Mouse (Mus musculus) embryonic facial prominence, embryonic 10.5 days (tissue): ENCODE results near the gene Pla2g2e. TPM values are rescaled to one million over a fixed set of nuclear protein-coding genes. Genes with fewer than 3 reads are reported as not detected.
"Not testable (repeated sequence)": the region's sequence is repeated elsewhere in the genome, so short reads cannot be mapped to it uniquely, and the experiment has no call there.

Source experiments
- DNase-seq: peaks from one replicate; pipeline ENCODE4 v3.0.0-alpha.2; 2017; ENCODE audit warnings: low spot score
- H3K27ac ChIP-seq: fragments of 300-500 bp; sonication (generic); replicated peaks from 2 replicates; pipeline ENCODE4 v1.5.1; 2016; ENCODE audit warnings: mild to moderate bottlenecking
- H3K27me3 ChIP-seq: fragments of 300-500 bp; sonication (generic); replicated peaks from 2 replicates; pipeline ENCODE4 v1.6.1; 2016; ENCODE audit warnings: low read depth, mild to moderate bottlenecking; ENCODE audit not compliant: poor library complexity, severe bottlenecking
- H3K36me3 ChIP-seq: fragments of 300-500 bp; sonication (generic); replicated peaks from 2 replicates; pipeline ENCODE4 v1.6.1; 2016; ENCODE audit warnings: mild to moderate bottlenecking, moderate library complexity
- H3K4me1 ChIP-seq: fragments of 300-500 bp; sonication (generic); 2 replicates; pipeline ENCODE4 v1.6.1; 2016
- H3K4me3 ChIP-seq: fragments of 300-500 bp; sonication (generic); 2 replicates; pipeline ENCODE4 v1.5.1; 2016; ENCODE audit warnings: mild to moderate bottlenecking, moderate library complexity
- H3K9me3 ChIP-seq: fragments of 300-500 bp; sonication (generic); 2 replicates; pipeline ENCODE4 v1.6.1; 2016; ENCODE audit warnings: mild to moderate bottlenecking
- WGBS: fragments of 180-500 bp; shearing (Covaris S2); methylation state at CpG from one replicate; pipeline ENCODE4 v1.1.7; 2016; 5-methylcytosine and 5-hydroxymethylcytosine counted together
- polyA plus RNA-seq: library from polyadenylated mRNA; unstranded; fragments of >200 nt; fragmentation: Nextera tagmentation; extraction: Ambion mirVana; gene quantifications from 2 replicates; pipeline ENCODE4 v1.2.1, GENCODE M21; 2016

The Pla2g2e gene
- polyA plus RNA-seq, 1 experiment from 2014 or later, result not detected

- no peak for DNase-seq
- H3K4me3 ChIP-seq, result no peak overlapping the region
- H3K36me3 ChIP-seq, result no peaks in the 10 kb centered on the region
- H3K9me3 ChIP-seq, result no peaks in the 10 kb centered on the region
- H3K27ac ChIP-seq, result no peak overlapping the region
- peaks cover 24% of the 10 kb centered on the region; the same call in 1 of the 2 replicates for H3K4me1 ChIP-seq
- WGBS, result 36% methylated on average over 5 of the region's 5 CpGs
- 0 out of 2 replicates have a peak, but pooled peaks cover 2% of the 10 kb centered on the region for H3K27me3 ChIP-seq
These were observed 12.7 kb upstream of the Pla2g2e start for GRCm38 (mm10) chr4:138865092-138865491.

DNA sequence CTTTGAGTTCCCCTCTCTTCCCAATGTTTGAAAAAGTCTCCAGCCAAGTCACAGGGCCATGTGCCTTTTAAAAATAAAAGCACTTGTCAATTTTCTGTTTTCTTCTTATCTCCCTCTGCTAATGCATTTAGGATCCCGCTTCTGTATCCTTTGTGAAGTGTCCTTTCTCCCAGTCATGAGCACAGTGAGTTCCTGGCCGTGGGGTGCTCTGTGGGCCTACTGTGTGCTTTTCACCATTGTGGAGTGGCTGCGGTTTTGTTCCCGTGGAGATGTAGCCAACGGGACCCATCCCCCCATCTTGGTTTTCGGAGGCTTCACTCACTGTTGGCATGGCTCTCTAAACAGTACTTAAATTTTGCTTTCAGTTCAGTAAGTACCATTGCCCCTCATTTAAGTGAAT, 11.8 kb upstream of the Pla2g2e start:
- Histone ChIP-seq H3K4me1 (peaks cover 22% of the 10 kb centered on the region; the same call in 1 of the 2 replicates), H3K27me3 (no peaks in the 10 kb centered on the region), H3K4me3 (no peak overlapping the region), H3K36me3 (no peaks in the 10 kb centered on the region), H3K27ac (no peak overlapping the region), H3K9me3 (no peaks in the 10 kb centered on the region)
- 73% methylated on average over 6 of the region's 6 CpGs for WGBS
- no peak for DNase-seq

GRCm38 (mm10) chr4:138866413-138866812, 11.3 kb upstream of the Pla2g2e start:
- DNase-seq, result peak; percentile 73
- Histone ChIP-seq H3K36me3 (no peaks in the 10 kb centered on the region), H3K27me3 (no peaks in the 10 kb centered on the region), H3K4me3 (no peak overlapping the region), H3K4me1 (peaks cover 22% of the 10 kb centered on the region; the same call in 1 of the 2 replicates), H3K9me3 (no peaks in the 10 kb centered on the region), H3K27ac (no peak overlapping the region)
- 13% methylated on average over 7 of the region's 7 CpGs for WGBS

- no peaks in the 10 kb centered on the region for H3K27me3 ChIP-seq
- H3K36me3 ChIP-seq, result no peaks in the 10 kb centered on the region
- no peaks in the 10 kb centered on the region for H3K9me3 ChIP-seq
- H3K4me3 ChIP-seq, result no peak overlapping the region
- peaks cover 22% of the 10 kb centered on the region; the same call in 1 of the 2 replicates for H3K4me1 ChIP-seq
- peak; percentile 61 for DNase-seq
- whole genome bisulfite sequencing, result 37% methylated on average over 8 of the region's 8 CpGs
- H3K27ac ChIP-seq, result no peak overlapping the region
These were observed 9.1 kb upstream of the Pla2g2e start for GRCm38 (mm10) chr4:138868666-138869065.

GRCm38 (mm10) chr4:138873864-138874263, 3.9 kb upstream of the Pla2g2e start, which contains the start of gene Gm13030:
Gm13030 (minus strand) TSS chr4:138873964.
- no peaks in the 10 kb centered on the region for H3K36me3 ChIP-seq
- 89% methylated on average over 6 of the region's 6 CpGs for WGBS
- H3K4me1 ChIP-seq, result peaks cover 15% of the 10 kb centered on the region
- H3K4me3 ChIP-seq, result no peak within 1 kb of the TSS
- H3K9me3 ChIP-seq, result no peaks in the 10 kb centered on the region
- no peak within 1 kb of the TSS for H3K27ac ChIP-seq
- no peak for DNase-seq
- H3K27me3 ChIP-seq, result no peaks in the 10 kb centered on the region

DNA sequence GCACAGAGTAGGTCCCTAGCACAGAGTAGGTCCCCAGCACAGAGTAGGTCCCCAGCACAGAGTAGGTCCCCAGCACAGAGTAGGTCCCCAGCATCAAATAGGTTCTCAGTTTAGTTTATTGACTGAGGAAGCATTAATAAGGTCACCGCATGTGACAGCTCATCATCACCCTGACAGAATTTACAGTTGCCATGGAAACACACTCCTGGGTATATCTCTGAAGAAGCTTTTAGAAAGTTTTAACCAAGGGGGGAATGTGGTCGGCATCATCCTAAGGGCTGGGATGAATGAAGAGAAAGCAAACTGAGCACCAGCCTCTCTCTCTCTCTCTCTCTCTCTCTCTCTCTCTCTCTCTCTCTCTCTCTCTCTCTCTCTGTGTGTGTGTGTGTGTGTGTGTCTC, 2.5 kb upstream of the Pla2g2e start:
- H3K4me1 ChIP-seq, result peaks cover 20% of the 10 kb centered on the region
- not testable (repeated sequence) for H3K4me3 ChIP-seq, H3K36me3 ChIP-seq, H3K27me3 ChIP-seq, H3K9me3 ChIP-seq, H3K27ac ChIP-seq, DNase-seq
- WGBS, result 93% methylated on average over 2 of the region's 2 CpGs

GRCm38 (mm10) chr4:138875986-138876385, 1.8 kb upstream of the Pla2g2e start:
- no peaks in the 10 kb centered on the region for H3K36me3 ChIP-seq
- no peak overlapping the region for H3K4me3 ChIP-seq
- peaks cover 10% of the 10 kb centered on the region for H3K27me3 ChIP-seq
- no peak for DNase-seq
- H3K4me1 ChIP-seq, result peaks cover 20% of the 10 kb centered on the region
- H3K9me3 ChIP-seq, result no peaks in the 10 kb centered on the region
- no peak overlapping the region for H3K27ac ChIP-seq
- WGBS, result 91% methylated on average over 2 of the region's 2 CpGs

DNA sequence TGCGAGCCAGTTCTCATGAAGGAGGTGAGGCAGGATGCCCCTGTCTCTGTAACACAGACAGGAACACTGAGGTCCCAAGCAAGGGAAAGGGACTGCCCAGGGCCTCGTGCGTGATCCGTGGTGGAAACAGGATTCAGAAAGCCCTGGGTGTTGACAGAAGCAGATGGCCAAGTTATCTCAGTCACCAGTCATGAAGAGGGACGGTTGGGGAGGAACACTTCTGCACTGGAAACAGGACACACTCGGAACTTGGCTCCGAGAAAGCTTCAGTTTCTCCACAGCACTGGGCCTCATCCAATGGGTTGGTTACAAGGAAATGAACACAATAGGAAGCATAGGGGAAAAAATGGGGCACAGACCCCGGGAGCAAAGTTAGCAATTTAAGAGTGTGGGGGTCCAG, 1.0 kb downstream of the Pla2g2e start:
- Histone ChIP-seq H3K4me3 (no peak overlapping the region), H3K27me3 (peaks cover 31% of the 10 kb centered on the region), H3K9me3 (no peaks in the 10 kb centered on the region), H3K36me3 (no peaks in the 10 kb centered on the region), H3K4me1 (peaks cover 30% of the 10 kb centered on the region), H3K27ac (no peak overlapping the region)
- 72% methylated on average over 8 of the region's 8 CpGs for WGBS
- no peak for DNase-seq

DNA sequence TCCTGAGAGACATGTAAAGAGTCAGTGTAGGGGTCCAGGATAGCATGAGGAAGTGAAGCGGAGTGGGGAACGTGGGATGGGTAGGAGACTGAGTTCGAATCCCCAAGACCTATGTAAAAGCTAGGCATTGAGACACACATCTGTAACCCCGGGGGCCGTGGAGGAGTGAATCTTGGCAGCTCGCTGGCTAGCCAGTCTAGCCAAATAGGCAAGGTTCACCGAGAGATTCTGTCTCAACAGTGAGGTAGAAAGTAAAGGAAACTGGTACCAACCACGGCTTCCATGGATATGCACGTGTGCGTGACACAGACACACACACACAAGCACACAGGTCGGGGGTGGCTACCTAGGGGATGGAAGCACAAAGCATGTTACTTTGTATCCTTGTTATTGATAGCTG, 2.1 kb downstream of the Pla2g2e start:
- no peak overlapping the region for H3K4me3 ChIP-seq
- H3K27ac ChIP-seq, result peak overlapping the region; percentile 24; the same call in 1 of the 2 replicates
- peaks cover 30% of the 10 kb centered on the region for H3K4me1 ChIP-seq
- peaks cover 31% of the 10 kb centered on the region for H3K27me3 ChIP-seq
- no peak for DNase-seq
- no peaks in the 10 kb centered on the region for H3K9me3 ChIP-seq
- WGBS, result 86% methylated on average over 11 of the region's 11 CpGs
- no peaks in the 10 kb centered on the region for H3K36me3 ChIP-seq

DNA sequence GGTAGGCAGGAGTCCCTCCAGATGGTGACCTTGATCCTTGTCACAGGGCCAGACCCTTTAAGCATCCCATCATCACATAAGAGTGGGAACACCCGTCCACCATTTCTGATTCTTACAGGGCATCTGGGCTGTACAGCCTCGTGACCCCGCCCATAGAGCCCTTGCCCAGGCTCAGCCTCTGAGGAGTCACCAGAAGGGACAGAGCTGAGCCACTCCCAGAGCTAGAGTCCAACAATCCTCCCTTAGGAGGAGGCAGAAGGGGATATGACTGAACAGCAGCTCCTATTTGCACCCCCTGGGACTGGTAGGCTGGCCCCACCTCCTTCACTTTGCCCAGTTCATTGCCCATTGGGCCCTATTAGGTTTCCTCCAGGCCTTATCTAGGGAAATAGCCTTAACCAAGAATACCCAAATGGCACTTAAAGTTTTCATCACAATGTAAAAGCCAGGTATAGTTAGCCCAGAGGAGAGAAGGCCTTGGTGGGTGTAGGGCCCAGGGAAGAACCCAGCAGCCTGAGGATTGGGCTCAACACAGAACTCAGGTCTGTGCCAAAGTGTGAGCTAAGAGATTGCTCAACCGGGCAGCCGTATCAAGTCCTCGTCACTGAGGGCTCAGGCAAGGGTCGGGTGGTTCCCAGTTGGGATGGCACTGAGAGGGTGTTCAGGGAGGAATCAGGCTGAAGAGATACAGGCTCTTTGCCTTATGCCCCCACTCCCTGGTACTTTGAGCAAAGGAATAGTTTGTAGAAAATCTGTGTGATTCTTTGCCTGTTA, 3.3 kb downstream of the Pla2g2e start:
- Histone ChIP-seq H3K4me3 (no peak overlapping the region), H3K4me1 (peaks cover 30% of the 10 kb centered on the region)
- 83% methylated on average over 7 of the region's 7 CpGs for WGBS

DNA sequence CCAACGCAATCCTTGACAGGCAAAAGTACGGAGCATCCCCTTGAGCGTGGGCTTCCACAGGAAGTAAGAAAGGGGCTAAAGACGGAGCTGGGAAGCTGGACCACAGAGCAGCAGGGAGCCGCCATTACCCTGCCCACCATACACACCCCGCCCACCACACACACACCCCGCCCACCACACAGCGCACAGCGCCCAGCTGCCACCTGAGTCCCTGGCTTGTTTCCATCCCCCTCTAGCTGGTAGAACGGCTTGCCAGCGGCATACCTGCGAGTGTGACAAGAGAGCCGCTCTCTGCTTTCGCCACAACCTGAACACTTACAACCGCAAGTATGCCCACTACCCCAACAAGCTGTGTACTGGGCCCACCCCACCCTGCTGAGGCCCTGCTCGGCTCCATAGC, 4.4 kb downstream of the Pla2g2e start:
- peak overlapping the region; percentile 51 for H3K27ac ChIP-seq

More for the DNA sequence above, 3.3 kb downstream of the Pla2g2e start:
- Histone ChIP-seq H3K9me3 (no peaks in the 10 kb centered on the region), H3K27me3 (peaks cover 31% of the 10 kb centered on the region), H3K36me3 (no peaks in the 10 kb centered on the region), H3K27ac (no peak overlapping the region)
- no peak for DNase-seq

DNA sequence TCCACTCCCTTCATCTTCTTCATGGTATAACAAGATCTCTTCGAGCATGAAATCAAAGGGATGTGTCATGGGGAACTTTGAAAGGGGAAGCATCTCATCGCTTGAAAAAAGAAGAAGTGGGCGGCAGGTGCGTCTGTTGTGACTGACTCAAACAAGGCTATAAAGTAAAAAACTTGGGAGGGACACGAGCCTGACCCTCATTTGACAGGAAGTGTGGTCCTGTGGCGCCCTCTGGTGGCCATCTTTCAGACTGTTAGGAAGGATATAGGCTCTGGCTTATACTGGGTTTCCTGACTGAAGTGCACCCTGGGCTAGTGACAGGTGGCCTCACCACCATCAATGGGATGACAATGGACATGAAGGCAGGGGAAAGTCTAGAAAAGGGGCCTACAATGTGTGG, 6.5 kb downstream of the Pla2g2e start:
- Histone ChIP-seq H3K36me3 (no peaks in the 10 kb centered on the region), H3K27ac (no peak overlapping the region), H3K27me3 (peaks cover 31% of the 10 kb centered on the region), H3K9me3 (no peaks in the 10 kb centered on the region), H3K4me3 (no peak overlapping the region), H3K4me1 (peaks cover 19% of the 10 kb centered on the region)
- WGBS, result 20% methylated on average over 6 of the region's 6 CpGs
- DNase-seq, result peak; percentile 86

More for the DNA sequence above, 4.4 kb downstream of the Pla2g2e start:
- Histone ChIP-seq H3K9me3 (no peaks in the 10 kb centered on the region), H3K36me3 (no peaks in the 10 kb centered on the region), H3K4me3 (peak overlapping the region; percentile 45), H3K27me3 (peaks cover 31% of the 10 kb centered on the region), H3K4me1 (peaks cover 30% of the 10 kb centered on the region)
- 9% methylated on average over 16 of the region's 16 CpGs for WGBS
- DNase-seq, result peak; percentile 57

- DNase-seq, result no peak
- 33% methylated on average over 7 of the region's 7 CpGs for WGBS
- H3K4me1 ChIP-seq, result peaks cover 24% of the 10 kb centered on the region
- H3K9me3 ChIP-seq, result no peaks in the 10 kb centered on the region
- H3K36me3 ChIP-seq, result peaks cover 36% of the 10 kb centered on the region
- no peak overlapping the region for H3K27ac ChIP-seq
- H3K27me3 ChIP-seq, result no peaks in the 10 kb centered on the region
- no peak overlapping the region for H3K4me3 ChIP-seq
These were observed 11.4 kb downstream of the Pla2g2e start for GRCm38 (mm10) chr4:138889165-138889564.
